Mouse (Mus musculus) midbrain, embryonic 12.5 days (tissue): Measurements from ENCODE around the gene Rap2a. TPM values are rescaled to one million over a fixed set of nuclear protein-coding genes. Genes with fewer than 3 reads are reported as not detected.

Experiments used
- ATAC-seq: fragments of 200-750 bp; cut with Nextera tagmentation; 2 replicates; pipeline ENCODE4 v1.8.0; 2017; ENCODE audit warnings: low read depth, moderate TSS enrichment, moderate library complexity; ENCODE audit not compliant: low FRiP score
- H3K27ac ChIP-seq: fragments of 300-500 bp; sonication (generic); replicated peaks from 2 replicates; pipeline ENCODE4 v1.5.1; 2016; ENCODE audit warnings: mild to moderate bottlenecking
- H3K27me3 ChIP-seq: fragments of 300-500 bp; sonication (generic); 2 replicates; pipeline ENCODE4 v1.6.1; 2016; ENCODE audit warnings: mild to moderate bottlenecking
- H3K36me3 ChIP-seq: fragments of 300-500 bp; sonication (generic); 2 replicates; pipeline ENCODE4 v1.6.1; 2016
- H3K4me1 ChIP-seq: fragments of 300-500 bp; sonication (generic); 2 replicates; pipeline ENCODE4 v1.6.1; 2016
- H3K4me2 ChIP-seq: fragments of 300-500 bp; sonication (generic); replicated peaks from 2 replicates; pipeline ENCODE4 v1.6.1; 2016; ENCODE audit warnings: mild to moderate bottlenecking, moderate library complexity
- H3K4me3 ChIP-seq: fragments of 300-500 bp; sonication (generic); 2 replicates; pipeline ENCODE4 v1.5.1; 2016; ENCODE audit warnings: mild to moderate bottlenecking
- H3K9ac ChIP-seq: fragments of 300-500 bp; sonication (generic); replicated peaks from 2 replicates; pipeline ENCODE4 v1.6.1; 2016; ENCODE audit warnings: mild to moderate bottlenecking, moderate library complexity
- H3K9me3 ChIP-seq: fragments of 300-500 bp; sonication (generic); 2 replicates; pipeline ENCODE4 v1.6.1; 2016; ENCODE audit warnings: mild to moderate bottlenecking
- WGBS: fragments of 180-500 bp; shearing (Covaris S2); methylation state at CpG from one replicate; pipeline ENCODE4 v1.1.7; 2016; 5-methylcytosine and 5-hydroxymethylcytosine counted together
- polyA plus RNA-seq: library from polyadenylated mRNA; unstranded; fragments of >200 nt; fragmentation: Nextera tagmentation; extraction: Ambion mirVana; gene quantifications from 2 replicates; pipeline ENCODE4 v1.2.1, GENCODE M21; 2016

Rap2a gene
- polyA plus RNA-seq, 1 experiment from 2014 or later, result 21.0 TPM

DNA sequence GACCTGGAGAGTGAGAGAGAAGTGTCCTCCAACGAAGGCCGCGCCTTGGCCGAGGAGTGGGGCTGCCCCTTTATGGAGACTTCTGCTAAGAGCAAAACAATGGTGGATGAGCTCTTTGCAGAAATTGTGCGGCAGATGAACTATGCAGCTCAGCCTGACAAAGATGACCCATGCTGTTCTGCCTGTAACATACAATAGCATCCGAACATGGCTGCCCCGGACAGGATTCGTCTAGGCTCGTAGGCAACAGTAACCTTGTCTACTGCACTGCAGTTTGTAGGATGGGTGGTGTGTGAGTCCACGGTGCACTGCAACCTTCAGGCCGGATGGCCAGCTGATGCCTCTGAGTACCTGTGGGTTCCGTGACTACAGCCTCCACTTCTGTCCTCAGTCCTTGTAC lies 25.4 kb downstream of the Rap2a start:
- H3K4me3 ChIP-seq, result no peak overlapping the region
- H3K36me3 ChIP-seq, result peaks cover 17% of the 10 kb centered on the region
- no peak overlapping the region for H3K9ac ChIP-seq
- no peaks in the 10 kb centered on the region for H3K27me3 ChIP-seq
- peaks cover 19% of the 10 kb centered on the region for H3K4me1 ChIP-seq
- no peak overlapping the region for H3K4me2 ChIP-seq
- no peak for ATAC-seq
- H3K9me3 ChIP-seq, result no peaks in the 10 kb centered on the region
- WGBS, result 93% methylated on average over 12 of the region's 12 CpGs
- no peak overlapping the region for H3K27ac ChIP-seq

- Histone ChIP-seq H3K27ac (no peak overlapping the region), H3K27me3 (no peaks in the 10 kb centered on the region), H3K4me1 (peaks cover 19% of the 10 kb centered on the region), H3K4me3 (no peak overlapping the region), H3K9me3 (no peaks in the 10 kb centered on the region), H3K36me3 (peaks cover 17% of the 10 kb centered on the region), H3K9ac (no peak overlapping the region), H3K4me2 (no peak overlapping the region)
- 85% methylated on average over 11 of the region's 12 CpGs for WGBS
- no peak for ATAC-seq
Measured at GRCm38 (mm10) chr14:120504423-120504822, 26.2 kb downstream of the Rap2a start.

- peaks cover 17% of the 10 kb centered on the region for H3K4me1 ChIP-seq
- no peak overlapping the region for H3K4me3 ChIP-seq
- H3K27me3 ChIP-seq, result no peaks in the 10 kb centered on the region
- 94% methylated on average over 18 of the region's 18 CpGs for WGBS
- peaks cover 17% of the 10 kb centered on the region for H3K36me3 ChIP-seq
- no peaks in the 10 kb centered on the region for H3K9me3 ChIP-seq
- H3K27ac ChIP-seq, result no peak overlapping the region
- no peak overlapping the region for H3K4me2 ChIP-seq
- ATAC-seq, result no peak
- H3K9ac ChIP-seq, result no peak overlapping the region
Measured at GRCm38 (mm10) chr14:120504928-120505461, 26.8 kb downstream of the Rap2a start.

DNA sequence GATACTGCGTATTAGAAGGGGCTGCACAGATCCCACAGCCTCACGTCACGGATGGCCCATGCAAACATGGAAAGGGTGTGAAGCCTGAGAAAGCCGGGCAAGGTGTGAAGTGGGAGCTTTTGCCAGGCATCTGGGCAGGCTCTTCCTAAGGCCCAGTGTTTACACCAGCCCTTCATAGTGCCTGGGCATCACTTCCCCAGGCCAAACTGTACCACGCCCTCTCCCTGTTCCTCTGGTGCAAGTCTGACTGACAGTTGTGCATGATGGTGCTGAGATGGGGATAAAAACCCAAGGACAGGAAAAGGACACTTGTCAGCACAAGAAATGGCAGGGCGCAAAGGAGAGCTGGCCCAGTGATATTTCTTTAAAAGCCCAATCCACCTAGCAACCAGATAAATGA lies 27.7 kb downstream of the Rap2a start:
- Histone ChIP-seq H3K4me2 (no peak overlapping the region), H3K9ac (no peak overlapping the region), H3K27ac (no peak overlapping the region), H3K4me1 (peaks cover 13% of the 10 kb centered on the region), H3K4me3 (no peak overlapping the region), H3K9me3 (no peaks in the 10 kb centered on the region), H3K27me3 (no peaks in the 10 kb centered on the region), H3K36me3 (peaks cover 17% of the 10 kb centered on the region)
- 96% methylated on average over 6 of the region's 6 CpGs for WGBS
- no peak for ATAC-seq

GRCm38 (mm10) chr14:120507516-120507915 lies 29.3 kb downstream of the Rap2a start:
- ATAC-seq, result peak; percentile 80
- H3K27me3 ChIP-seq, result no peaks in the 10 kb centered on the region
- peaks cover 17% of the 10 kb centered on the region for H3K36me3 ChIP-seq
- H3K9ac ChIP-seq, result no peak overlapping the region
- no peaks in the 10 kb centered on the region for H3K9me3 ChIP-seq
- no peak overlapping the region for H3K4me2 ChIP-seq
- WGBS, result 58% methylated on average over 12 of the region's 12 CpGs
- H3K4me3 ChIP-seq, result no peak overlapping the region
- H3K4me1 ChIP-seq, result peaks cover 13% of the 10 kb centered on the region
- H3K27ac ChIP-seq, result 0 out of 2 replicates have a peak overlapping the region, but pooled peaks have one; percentile 8

- Histone ChIP-seq H3K4me1 (peaks cover 13% of the 10 kb centered on the region), H3K27me3 (no peaks in the 10 kb centered on the region), H3K4me2 (no peak overlapping the region), H3K9ac (no peak overlapping the region), H3K27ac (no peak overlapping the region), H3K4me3 (no peak overlapping the region), H3K9me3 (no peaks in the 10 kb centered on the region), H3K36me3 (peaks cover 12% of the 10 kb centered on the region)
- WGBS, result 91% methylated on average over 16 of the region's 16 CpGs
- ATAC-seq, result no peak
Measured at GRCm38 (mm10) chr14:120508566-120509365, 30.5 kb downstream of the Rap2a start.

DNA sequence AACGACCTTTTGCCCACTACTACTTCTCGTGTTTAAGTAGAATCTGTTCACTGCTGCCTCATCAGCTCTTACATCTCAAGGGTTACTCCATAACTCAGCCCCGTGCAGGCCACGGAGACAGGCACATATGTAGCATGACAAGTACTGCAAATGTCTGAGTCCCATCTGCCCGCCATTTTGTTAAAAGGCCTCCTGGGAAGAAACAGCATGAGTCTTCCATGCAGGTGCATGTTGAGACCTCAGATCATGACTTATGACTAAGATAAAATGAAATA lies 31.1 kb downstream of the Rap2a start:
- 91% methylated on average over 5 of the region's 5 CpGs for WGBS
- H3K9me3 ChIP-seq, result no peaks in the 10 kb centered on the region
- no peaks in the 10 kb centered on the region for H3K27me3 ChIP-seq

DNA sequence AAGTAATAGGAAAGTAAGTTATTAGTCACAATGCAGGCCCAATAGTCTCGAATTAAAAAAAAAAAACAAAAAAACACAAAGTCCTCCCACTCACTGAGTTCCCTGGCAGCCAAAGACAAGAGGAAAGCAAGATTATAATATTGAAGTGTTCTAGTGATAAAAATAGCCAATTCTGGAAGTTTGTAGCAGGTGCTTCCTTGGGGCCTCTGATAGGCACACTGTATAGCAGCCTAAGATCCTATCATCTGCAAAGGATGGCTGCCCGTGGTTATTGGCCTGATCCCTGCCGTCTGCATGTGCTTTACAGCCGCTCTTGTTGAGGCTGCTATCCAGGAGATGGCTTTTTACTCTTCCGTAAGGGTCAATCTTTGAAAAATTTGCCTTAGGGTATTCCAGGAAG lies 33.6 kb downstream of the Rap2a start:
- no peak overlapping the region for H3K9ac ChIP-seq
- H3K36me3 ChIP-seq, result no peaks in the 10 kb centered on the region
- no peak overlapping the region for H3K4me3 ChIP-seq
- H3K27ac ChIP-seq, result no peak overlapping the region
- H3K9me3 ChIP-seq, result no peaks in the 10 kb centered on the region
- 82% methylated on average over 5 of the region's 5 CpGs for WGBS
- no peaks in the 10 kb centered on the region for H3K27me3 ChIP-seq
- H3K4me1 ChIP-seq, result peaks cover 9% of the 10 kb centered on the region
- H3K4me2 ChIP-seq, result no peak overlapping the region
- no peak for ATAC-seq

More for the DNA sequence above, 31.1 kb downstream of the Rap2a start:
- Histone ChIP-seq H3K9ac (no peak overlapping the region), H3K4me1 (peaks cover 13% of the 10 kb centered on the region), H3K4me2 (no peak overlapping the region), H3K4me3 (no peak overlapping the region), H3K36me3 (peaks cover 7% of the 10 kb centered on the region; the same call in 1 of the 2 replicates), H3K27ac (no peak overlapping the region)
- ATAC-seq, result no peak

DNA sequence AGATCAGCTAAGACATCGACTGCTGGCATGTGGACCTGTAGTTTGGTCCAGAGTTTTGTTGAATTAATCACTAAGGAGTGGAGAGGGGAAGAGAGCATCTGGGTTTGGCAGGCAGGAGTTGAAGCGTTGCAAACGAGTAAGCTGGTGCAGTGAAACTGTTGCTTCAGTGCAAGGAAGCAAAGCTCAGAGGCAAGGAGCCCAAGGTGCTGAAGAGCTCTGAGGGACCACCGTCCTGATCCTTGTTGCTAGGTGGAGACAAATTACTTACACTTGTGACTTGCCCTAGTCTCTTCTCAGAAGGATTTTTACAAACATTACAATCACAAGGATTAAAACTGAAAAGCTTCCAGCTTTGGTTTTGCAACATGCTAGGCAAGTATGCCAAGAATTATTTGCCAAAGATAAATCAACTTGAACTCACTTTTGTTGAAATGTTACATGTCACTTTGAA lies 36.6 kb downstream of the Rap2a start:
- Histone ChIP-seq H3K36me3 (no peaks in the 10 kb centered on the region), H3K4me2 (no peak overlapping the region), H3K9ac (no peak overlapping the region), H3K4me3 (no peak overlapping the region), H3K9me3 (no peaks in the 10 kb centered on the region), H3K27ac (no peak overlapping the region), H3K27me3 (no peaks in the 10 kb centered on the region), H3K4me1 (no peaks in the 10 kb centered on the region)
- no peak for ATAC-seq
- 79% methylated on average over 4 of the region's 4 CpGs for WGBS

GRCm38 (mm10) chr14:120515376-120515775 lies 37.1 kb downstream of the Rap2a start:
- Histone ChIP-seq H3K36me3 (no peaks in the 10 kb centered on the region), H3K4me2 (no peak overlapping the region), H3K27ac (no peak overlapping the region), H3K4me3 (no peak overlapping the region), H3K4me1 (no peaks in the 10 kb centered on the region), H3K9me3 (no peaks in the 10 kb centered on the region), H3K9ac (no peak overlapping the region), H3K27me3 (no peaks in the 10 kb centered on the region)
- 77% methylated on average over 1 of the region's 1 CpGs for WGBS
- no peak for ATAC-seq

DNA sequence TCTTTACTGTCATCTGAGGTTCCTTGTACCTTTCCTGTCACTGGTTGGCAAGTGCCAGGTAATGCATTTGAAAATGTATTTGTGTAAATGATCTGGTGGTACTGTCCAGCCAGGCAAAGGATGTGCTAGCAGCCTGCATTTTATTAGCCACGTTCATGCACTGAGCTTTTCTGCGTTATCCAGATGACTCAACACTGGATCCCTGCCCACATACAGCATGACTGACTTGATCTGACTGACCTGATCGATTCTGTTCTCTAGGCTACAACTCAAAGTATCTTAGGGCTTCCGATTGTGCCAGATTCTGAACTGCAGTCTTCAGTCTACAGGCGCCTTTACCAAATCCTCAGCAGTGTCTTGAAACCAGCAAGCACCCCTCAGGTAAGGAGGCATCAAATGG lies 40.5 kb downstream of the Rap2a start:
- WGBS, result 92% methylated on average over 5 of the region's 5 CpGs
- Histone ChIP-seq H3K4me1 (no peaks in the 10 kb centered on the region), H3K9ac (no peak overlapping the region), H3K27me3 (no peaks in the 10 kb centered on the region), H3K27ac (no peak overlapping the region), H3K9me3 (no peaks in the 10 kb centered on the region), H3K4me3 (no peak overlapping the region), H3K4me2 (no peak overlapping the region), H3K36me3 (no peaks in the 10 kb centered on the region)
- ATAC-seq, result no peak

DNA sequence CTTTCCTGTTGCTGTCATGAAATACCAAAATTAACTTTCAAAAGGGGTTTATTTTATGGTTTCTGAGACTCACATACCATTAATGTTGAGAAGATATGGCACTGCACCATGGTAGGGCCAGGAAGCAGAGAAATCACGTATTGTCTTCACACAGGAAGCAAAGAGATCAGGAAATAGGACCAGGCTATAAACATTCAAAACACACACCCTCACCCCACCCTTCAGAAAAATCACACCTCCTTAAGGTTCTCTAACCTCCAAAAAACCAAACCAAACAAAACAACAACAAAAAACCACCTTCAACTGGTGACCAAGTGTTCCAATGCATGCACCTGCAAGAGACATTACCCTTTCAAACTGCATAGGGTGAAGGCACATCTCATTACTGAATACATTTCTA lies 41.7 kb downstream of the Rap2a start:
- no peaks in the 10 kb centered on the region for H3K4me1 ChIP-seq
- no peak overlapping the region for H3K4me3 ChIP-seq
- no peak for ATAC-seq
- H3K27ac ChIP-seq, result no peak overlapping the region
- no peak overlapping the region for H3K9ac ChIP-seq
- H3K27me3 ChIP-seq, result no peaks in the 10 kb centered on the region
- WGBS, result 85% methylated on average over 1 of the region's 1 CpGs
- no peak overlapping the region for H3K4me2 ChIP-seq
- no peaks in the 10 kb centered on the region for H3K9me3 ChIP-seq
- no peaks in the 10 kb centered on the region for H3K36me3 ChIP-seq

DNA sequence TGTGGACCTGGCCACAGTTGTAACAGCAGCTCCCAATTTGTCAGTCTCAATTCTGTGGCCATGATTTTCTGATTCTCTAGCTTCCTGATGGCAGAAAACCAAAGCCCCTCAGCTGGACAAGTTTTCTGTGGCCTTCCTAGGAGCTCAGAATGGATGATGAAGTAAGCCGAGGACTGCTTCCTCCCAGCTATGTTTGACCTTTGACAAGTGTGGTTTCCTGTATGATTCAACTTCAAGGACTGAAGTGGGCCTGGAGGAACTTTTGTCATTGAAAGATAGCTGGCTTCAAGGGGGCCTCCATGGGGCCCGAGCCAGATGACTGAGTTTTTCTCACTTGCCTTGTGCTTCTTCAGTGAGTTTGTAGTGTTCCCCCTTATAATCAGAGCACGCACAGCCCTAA lies 42.6 kb downstream of the Rap2a start:
- WGBS, result 83% methylated on average over 3 of the region's 3 CpGs

More for the DNA sequence above, 42.6 kb downstream of the Rap2a start:
- H3K9me3 ChIP-seq, result no peaks in the 10 kb centered on the region
- H3K4me2 ChIP-seq, result no peak overlapping the region
- no peaks in the 10 kb centered on the region for H3K36me3 ChIP-seq
- no peak for ATAC-seq
- no peaks in the 10 kb centered on the region for H3K27me3 ChIP-seq
- no peak overlapping the region for H3K4me3 ChIP-seq
- H3K27ac ChIP-seq, result no peak overlapping the region
- H3K9ac ChIP-seq, result no peak overlapping the region
- no peaks in the 10 kb centered on the region for H3K4me1 ChIP-seq
